Mouse (Mus musculus): ENCODE results near the gene Usp15. TPM values are rescaled to one million over a fixed set of nuclear protein-coding genes. Genes with fewer than 3 reads are reported as not detected.
"Not testable (repeated sequence)": the region's sequence is repeated elsewhere in the genome, so short reads cannot be mapped to it uniquely, and the experiment has no call there.

Usp15 gene
- 91.1 and 94.2 TPM in 2 replicates for polyA plus RNA-seq (2015; fragmentation: Nextera tagmentation; extraction: Ambion mirVana)

DNA sequence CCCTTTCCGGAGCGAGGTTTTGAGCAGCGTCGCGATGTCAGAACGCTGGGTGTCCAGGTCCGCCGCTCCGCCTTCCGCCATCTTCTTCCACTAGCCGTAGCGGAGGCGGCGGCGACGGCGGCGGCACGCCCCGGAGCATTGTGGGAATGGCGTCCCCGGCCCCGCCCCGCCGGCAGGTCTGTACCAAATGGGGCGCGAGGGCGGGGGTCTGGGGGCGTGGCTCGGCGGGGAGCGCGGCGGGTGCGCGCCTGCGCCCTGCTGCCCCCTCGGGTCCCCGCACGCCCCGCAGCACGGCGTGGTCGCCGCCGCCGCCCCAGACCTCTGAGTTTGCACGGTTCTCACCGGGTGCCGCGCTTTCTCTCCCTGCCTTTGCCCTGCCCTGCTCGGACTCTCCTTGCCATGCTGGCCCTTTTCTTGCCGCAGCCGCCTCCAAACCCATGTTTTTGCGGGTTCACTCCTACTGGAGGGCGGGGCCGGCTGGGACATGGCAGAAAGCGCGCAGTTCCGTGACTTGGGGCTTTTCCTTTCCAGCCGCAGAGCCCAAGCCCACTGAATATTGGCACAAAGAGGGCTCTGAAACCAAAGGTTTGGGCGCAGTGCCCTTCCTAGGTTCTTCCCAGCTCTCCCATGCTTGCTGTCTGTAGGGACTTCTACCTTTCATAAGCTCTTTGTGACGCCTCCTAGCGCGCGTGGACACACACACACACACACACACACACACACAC, at the start of gene Usp15:
TSS of gene Usp15 (minus strand) at position 161 of the 725 bp plus-strand sequence.
- DNase-seq (ENCODE audit: low spot score) = peak; percentile 94

DNA sequence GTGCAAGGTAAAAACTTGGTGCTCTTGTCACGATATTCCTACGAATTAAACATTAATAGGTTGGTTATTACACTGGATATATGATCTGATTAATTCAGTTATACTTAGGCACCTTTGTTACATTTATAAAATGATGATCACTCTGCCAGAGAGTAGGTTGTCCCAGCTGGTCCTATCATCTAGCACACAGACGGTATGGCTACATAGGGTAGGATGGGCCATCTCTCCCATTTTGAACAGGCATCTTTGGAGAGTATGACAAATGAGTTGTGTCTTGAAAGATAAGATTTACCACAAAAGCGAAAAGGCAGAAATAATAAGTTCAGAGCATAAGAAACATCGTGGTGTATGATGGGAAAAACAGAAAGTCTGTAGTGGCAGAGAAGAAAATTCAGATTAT, 32.6 kb upstream of the Usp15 start:
- no peak for DNase-seq (ENCODE audit: low spot score)

DNA sequence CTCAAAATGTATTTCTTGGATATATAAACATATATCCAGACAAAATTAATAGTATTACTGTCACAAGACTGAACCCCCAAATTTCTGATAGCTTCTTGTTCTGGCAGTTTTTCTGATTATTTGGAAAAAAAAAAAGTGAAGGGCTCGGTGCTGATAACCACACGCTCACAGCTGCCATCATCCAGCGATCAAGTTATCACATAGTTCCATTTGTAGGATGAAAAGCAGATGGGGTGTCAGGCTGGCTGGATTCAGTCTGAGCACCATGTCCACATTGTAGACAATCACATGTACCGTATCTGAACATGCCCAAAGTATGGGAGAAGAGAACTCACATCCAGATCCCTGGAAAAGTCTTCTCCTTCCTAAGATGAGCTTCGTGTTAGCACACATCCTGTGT, 26.0 kb upstream of the Usp15 start:
- DNase-seq (ENCODE audit: low spot score) = no peak

DNA sequence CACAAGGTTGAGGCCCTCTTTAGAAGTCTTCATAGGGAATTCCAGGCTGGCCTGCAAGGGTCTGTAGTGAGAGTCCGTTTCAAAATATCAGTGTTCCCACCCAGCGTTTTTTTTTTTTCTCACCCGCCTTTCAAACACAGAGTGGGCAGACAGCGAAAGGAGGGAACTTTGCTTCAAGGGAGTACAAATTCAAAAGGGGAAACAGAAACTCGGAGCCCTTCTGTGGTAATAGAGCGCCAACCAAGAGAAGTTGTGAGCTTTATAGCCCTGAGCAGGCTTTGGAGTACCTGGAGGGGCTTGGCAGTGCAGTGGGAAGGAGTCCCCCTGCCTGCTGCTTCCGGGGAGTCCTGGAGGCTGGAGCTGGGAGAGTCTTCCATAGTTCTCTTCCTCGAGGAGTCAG, 12.7 kb upstream of the Usp15 start:
- DNase-seq (ENCODE audit: low spot score) = no peak

DNA sequence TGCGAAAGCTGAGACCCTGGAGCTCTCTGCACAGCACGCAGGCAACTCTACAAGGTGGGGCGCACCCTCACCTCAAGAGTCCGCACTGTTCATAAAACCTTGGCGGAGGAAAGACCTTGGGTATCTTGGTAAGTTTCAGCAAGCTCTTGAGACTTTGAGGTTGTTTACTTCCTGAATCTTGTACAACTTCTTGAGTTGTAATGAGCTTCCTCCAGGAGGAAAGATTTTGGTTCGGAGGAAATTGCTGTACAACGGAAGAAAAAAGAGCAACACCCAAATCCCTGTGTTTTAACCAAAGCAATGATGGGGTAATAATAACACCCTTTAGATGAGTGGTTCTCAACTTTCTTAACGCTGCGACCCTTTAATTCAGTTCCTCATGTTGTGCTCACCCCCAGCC, 11.5 kb upstream of the Usp15 start:
- DNase-seq (ENCODE audit: low spot score) = no peak

DNA sequence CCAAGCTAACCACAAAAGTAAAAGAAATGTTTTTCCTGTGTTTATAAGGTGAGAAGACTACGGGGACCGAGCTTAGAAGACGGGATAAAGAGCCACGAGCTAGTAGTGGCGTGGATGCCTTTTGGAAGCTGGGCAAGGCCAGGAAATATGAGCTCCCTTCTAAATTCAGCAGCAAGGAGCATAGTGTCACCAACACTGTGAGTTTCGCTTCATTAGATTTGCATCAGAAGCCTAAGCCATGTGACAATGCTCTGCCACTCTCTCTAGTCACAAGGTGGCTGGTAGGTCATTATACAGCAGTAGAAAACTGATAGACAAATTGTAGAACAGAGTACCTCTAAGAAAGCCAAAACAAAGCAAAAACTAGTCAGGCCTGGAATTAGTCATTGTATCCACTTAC, 9.3 kb upstream of the Usp15 start:
- no peak for DNase-seq (ENCODE audit: low spot score)

DNA sequence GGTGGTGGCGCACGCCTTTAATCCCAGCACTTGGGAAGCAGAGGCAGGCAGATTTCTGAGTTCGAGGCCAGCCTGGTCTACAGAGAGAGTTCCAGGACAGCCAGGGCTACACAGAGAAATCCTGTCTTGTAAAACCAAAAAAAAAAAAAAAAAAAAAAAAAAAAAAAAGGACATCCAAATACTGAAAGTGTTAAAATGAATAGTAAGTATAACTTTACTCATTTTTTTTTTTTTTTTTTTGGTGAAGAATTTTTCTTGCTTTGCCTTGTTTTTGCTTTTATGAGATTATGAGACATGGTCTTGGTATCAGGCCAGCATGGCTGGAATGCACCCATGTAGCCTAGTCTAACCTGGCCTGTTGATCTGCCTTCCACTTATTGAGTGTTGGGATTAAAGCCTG, 8.6 kb upstream of the Usp15 start:
- DNase-seq (ENCODE audit: low spot score) = not testable (repeated sequence)

DNA sequence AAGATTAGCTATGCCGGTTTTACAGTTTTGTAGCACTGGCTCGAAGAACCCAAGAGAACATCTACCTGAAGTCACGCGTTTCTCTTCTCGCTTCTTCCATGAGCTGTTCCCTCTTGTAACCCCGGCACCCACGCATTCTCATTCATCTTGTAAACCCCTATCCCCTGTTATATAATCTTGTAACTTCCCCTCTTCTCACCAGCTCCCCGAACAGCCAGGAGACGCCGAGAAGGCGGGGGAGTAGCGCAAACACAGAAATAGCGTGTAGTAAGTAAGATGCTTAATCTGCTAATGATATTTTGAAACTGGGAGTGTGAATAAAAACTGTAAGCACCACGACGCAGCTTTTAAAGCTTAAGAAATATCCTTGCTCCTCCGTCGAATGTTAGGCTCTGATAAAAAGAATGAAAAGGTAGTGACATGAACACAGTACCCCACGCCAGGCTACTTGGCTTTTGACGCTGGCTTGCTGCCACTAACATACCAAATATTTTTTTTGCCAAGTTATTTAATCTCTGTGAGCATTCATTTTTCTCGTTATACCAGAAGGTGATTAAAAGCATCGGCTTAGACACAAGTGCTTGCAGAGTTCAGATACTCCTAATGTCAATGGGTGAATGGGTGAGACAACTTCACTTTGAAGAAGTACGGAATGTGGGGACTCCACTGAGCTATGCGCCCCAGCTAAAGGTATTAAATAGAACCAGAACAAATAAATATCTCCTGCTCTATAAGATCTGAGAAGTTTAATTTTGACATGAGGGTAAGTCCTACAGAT, 5.4 kb upstream of the Usp15 start:
- no peak for DNase-seq (ENCODE audit: low spot score)

DNA sequence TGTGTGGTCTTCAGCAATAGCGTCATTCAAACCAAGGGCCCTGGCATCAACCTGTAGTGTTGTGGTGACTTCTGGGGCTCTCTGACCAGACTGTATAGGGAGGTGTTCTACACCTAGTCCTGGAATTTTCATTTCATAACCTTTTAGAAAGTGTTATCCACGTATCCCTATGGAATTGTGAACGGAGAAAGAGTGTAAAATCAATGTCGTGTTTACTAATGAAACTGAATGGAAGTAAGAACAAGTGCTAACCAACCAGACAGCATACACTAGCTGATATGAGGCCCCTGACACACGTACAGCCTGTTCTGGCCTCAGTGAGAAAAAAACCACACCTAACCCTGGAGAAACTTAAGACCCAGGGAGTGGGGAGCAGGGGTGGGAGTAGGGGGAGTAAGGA, 4.6 kb upstream of the Usp15 start:
- DNase-seq (ENCODE audit: low spot score) = no peak

DNA sequence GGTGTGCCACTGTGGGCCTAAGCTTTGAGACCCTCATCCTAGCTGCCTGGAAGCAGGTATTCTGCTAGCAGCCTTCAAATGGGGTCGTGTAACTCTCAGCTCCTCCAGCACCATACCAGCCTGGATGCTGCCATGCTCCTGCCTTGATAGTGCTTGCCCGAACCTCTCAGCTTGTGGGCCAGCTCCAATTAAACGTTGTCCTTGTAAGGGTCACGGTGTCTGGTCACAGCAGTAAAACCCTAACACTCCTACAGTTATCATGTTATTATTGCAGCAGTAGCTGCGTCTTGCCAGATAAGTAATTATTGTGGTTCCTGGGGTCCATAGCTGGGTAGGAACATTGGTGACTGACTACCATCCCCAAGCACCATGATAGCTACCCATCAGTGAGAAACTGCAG, 4.2 kb upstream of the Usp15 start:
- no peak for DNase-seq (ENCODE audit: low spot score)

DNA sequence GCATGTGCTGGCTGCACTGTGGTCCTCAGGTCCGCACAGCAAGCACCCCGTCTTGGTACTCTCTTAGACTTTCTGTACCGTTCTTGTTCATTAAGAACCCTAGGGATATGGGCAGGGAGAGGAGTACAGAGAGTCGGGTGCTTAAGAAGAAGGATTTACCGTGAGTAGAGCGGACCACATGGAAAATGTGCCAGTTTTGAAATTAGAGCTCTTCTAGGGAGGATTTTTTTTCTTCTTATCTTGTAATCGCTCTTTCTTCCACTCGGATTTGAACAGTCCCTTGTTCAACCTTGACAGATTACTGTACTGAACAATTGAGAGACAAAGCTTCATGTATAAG, 3.5 kb upstream of the Usp15 start:
- no peak for DNase-seq (ENCODE audit: low spot score)

DNA sequence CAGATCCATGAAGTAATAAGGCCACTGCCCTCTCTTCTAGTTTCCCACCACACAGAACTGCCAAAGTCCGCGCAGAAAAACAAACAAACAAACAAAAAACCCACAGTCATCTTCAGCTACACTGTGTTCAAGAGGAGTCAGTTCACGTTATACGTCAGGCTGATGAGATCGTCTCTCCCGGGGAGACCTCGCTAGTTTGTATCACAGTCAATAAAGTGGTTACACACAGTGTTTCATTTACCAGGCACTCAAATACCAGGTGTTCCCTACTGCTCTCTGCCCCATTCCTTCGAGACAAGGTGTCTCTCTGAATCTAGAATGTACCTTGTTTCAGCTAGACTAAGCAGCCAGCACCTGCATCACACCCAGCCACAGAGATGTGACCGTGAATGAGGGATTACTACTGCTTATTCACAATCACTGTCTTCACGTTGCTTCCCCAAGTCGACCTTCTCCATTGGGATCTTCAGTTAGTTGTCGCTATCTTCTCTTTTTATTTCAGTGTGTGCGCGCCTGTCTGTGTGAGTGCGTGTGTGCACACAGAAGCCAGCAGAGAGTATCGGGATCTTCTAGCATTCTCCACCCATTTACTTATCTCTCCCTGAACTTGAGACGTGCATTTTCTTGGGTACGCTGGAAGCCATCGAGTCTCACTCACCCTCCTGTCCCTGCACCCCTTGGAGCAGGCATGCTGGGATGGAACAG, 3.0 kb upstream of the Usp15 start:
- DNase-seq (ENCODE audit: low spot score) = no peak

DNA sequence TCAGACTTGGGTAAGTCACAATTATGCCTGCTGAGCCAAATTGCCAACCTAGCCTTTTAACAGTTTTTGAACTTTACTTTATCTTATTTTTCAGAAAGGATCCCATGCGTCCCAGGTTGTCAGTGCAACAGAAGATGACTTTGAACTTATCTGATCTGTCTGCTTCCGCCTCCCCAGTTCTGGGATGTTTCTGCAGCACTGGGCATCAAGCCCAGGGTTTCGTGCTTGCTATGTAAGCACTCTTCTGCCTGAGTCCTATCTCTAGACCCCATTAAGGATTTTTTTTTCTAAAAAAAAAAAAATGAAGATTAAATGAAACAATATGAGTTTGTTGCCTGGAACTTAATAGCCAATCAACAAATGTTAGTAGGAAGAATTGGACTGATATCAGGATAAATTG, 2.3 kb upstream of the Usp15 start:
- no peak for DNase-seq (ENCODE audit: low spot score)

DNA sequence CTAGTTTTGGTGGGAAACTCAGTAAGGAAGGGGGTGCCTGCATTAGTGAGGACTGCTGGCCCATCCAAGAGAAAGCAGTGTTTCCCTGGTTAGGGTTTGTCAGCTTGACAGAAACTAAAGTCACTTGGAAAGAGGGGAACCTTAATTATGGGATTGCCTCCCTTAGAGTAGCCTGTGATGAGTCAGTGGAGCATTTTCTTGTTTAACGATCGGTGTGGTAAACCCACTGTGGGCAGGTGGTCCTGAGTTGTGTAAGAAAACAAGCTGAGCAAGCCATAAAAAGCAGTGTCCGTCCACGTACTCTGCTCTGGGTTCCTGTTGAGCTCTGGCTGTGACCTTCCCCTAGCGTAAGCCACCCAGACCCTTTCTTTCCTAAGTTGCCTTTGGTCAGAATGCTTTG, 1.4 kb upstream of the Usp15 start:
- DNase-seq (ENCODE audit: low spot score) = no peak

DNA sequence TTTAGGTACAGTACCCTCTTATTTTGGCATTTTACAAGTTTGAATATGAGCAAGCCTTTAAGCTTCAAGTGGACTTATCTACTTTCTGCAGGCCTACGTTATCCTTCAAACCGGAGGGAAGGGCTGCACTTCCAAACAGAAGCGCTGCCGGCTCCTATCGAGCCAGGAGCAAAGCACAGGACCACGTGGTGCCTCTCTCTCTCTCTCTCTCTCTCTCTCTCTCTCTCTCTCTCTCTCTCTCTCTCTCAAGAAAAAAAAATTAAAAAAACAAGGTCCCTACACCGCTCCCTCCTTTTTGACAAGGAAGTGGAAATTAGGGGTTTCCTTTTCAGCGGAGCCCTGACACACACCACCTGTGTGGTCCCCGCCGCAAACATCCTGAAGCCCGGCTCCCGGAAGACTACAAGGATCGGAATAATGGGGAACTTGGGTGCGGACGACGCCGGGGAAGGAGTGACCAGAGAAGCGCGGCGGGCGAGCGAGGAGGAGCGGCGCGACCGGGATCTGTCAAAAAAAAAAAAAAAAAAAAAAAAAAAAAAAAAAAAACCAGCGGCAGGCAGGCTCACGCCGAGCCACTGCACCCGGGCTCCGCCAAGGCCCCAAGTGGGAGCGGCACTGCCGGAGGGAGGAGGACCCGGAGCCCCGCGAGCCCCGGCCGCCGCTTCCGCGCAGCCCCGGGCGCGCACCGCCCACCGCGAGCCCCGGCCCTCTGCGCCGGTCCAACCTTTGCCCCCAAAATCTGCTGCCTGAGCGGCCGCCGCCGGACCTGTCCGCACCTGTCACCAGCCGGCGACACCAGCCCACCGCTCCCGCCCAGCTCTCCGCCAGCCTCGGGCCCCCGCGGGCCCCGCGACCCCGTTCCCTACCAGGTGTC, 597 bp downstream of the Usp15 start:
- DNase-seq (ENCODE audit: low spot score) = peak; percentile 67

DNA sequence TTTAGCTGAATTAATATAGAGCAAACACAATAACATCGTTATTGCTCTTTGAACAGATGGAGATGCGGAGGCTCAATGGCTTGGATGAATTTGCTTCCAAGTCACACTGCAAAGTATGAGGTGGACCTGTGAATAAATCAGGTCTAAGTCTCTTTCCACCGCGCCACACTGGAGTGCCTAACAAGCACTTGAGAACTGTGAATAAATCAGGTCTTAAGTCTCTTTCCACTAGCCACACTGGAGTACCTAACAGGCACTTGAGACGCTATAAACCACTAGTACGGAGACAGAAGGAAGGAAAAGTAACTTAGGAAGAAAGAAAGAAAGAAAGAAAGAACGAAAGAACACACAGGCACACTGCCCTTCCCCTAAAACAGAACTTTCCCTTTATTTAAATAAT, 1.3 kb downstream of the Usp15 start:
- DNase-seq (ENCODE audit: low spot score) = no peak

DNA sequence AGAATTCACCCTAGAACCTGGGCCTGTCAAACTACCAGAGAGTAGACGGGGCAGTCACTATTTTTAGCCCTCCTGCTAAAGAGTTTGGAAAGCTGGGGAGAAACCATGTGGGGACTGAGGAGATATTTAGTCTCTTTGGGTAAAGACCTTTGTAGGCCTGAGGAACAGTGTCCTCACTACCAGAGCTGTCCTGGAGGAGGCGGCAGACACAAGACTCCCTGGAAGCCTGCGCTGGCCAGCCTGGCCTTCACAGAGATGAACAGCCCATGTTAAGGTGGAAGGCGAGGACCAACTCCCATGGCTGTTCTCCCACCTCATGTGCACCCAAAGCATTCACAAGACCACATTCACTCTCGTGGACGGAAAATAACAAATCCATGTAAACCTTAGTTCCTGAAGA, 5.8 kb downstream of the Usp15 start:
- DNase-seq (ENCODE audit: low spot score) = no peak

DNA sequence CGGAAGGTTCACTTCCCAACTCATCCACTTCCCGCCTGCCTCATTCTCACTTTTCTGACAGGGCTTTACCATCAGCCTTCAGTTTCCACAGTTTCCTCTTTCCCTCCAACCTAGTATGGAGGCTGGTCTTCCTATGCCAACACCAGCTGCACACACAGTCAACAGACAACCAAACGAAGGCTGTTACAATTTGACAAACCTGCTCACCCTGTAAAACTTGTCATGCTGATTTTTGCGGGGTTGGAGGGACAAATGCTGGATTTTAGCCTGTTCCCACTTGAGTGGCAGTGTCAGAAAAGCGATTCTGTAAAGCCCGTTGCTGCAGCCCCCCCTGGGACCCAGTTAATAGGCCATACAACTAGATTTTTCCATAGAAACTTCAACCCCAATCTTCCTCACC, 9.5 kb downstream of the Usp15 start:
- DNase-seq (ENCODE audit: low spot score) = no peak

DNA sequence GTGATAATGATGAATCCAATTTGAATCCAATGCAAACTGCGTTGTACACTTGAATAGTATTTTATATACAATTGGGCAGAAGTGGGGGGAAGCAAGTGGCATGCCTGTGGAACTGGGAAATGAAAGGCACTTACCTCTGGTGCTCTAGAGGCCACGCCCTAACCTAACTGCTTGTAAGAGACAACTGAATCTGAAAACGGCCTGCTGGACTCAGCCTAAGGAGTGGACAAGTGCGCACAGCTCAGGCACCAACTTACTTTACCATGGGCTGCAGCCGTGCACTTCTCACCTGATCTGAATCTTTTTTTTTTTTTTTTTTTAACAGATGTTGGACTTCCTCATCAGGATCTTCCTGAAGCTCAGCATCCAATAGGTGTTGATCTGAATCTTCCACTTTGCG, 10.9 kb downstream of the Usp15 start:
- DNase-seq (ENCODE audit: low spot score) = no peak

DNA sequence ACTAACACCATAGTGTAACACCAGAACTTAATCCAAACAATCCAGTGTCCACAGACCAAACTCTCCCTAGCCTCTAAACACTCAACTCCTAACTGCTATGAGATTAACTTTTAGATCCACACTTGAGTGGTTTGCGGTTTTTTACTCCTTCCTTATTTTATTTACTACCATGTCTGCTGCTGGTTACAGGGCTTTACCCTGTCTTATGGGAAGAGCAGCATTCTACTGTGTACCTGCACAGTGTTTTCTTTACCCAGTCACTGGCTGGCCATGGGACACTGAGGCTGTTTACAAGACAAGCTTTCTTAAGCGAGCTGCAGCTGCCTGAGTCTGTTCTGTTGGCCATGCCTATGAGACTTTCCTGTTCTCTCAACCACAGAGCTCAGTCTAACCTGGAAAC, 13.1 kb downstream of the Usp15 start:
- no peak for DNase-seq (ENCODE audit: low spot score)

DNA sequence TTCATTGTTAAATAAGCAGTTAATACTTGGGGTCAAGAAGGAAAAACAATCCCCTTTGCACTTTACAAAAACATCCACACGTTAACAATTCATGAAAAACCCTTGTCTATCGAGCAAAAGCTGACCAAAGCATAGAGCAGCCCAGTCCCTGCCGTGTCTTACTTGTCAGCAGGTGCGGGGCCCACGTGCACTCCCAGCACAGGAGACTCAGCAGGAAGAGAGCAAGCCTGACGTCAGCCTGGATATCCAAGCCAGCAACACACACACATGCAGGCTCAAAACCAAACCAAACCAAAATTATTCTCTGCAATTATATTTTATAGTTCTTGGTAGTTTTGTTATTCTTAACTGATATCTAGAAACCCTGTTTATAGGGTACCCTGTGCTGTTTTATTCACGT, 13.6 kb downstream of the Usp15 start:
- peak; percentile 37 for DNase-seq (ENCODE audit: low spot score)

DNA sequence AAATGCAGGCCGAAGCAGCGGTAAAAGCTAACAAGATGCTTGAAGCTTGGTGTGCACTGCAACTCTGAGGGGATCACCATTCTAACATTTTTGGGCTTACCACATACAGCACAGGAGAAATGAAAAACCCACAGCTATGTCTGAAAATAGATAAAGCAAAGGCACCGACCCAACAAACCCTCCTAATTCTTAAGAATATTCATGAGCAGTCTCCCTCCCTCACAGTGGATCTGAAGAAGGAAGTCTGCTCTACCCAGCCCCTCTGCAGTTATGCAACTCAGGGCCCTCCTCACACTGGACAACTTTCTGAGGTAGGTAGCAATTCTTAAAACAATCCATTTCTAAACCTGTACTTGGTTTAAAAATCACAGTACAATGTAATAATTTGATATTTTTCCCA, 14.4 kb downstream of the Usp15 start:
- DNase-seq (ENCODE audit: low spot score) = no peak

Measured in thymus, postnatal 0 days (tissue).